Mouse (Mus musculus) neural tube, embryonic 12.5 days (tissue): ENCODE measurements around the gene Txnrd2. TPM values are rescaled to one million over a fixed set of nuclear protein-coding genes. Genes with fewer than 3 reads are reported as not detected.
A peak's percentile ranks its signal among the peaks of the same experiment; 100 is the strongest.

ENCODE experiments used
- ATAC-seq: fragments of 200-750 bp; cut with Nextera tagmentation; 2 replicates; pipeline ENCODE4 v1.8.0; 2017; ENCODE audit warnings: low read depth, mild to moderate bottlenecking, moderate TSS enrichment, moderate library complexity; ENCODE audit not compliant: low FRiP score
- H3K27ac ChIP-seq: fragments of 300-500 bp; sonication (generic); 2 replicates; pipeline ENCODE4 v1.5.1; 2016
- H3K27me3 ChIP-seq: fragments of 300-500 bp; sonication (generic); replicated peaks from 2 replicates; pipeline ENCODE4 v1.6.1; 2016; ENCODE audit warnings: mild to moderate bottlenecking
- H3K36me3 ChIP-seq: fragments of 300-500 bp; sonication (generic); 2 replicates; pipeline ENCODE4 v1.6.1; 2016; ENCODE audit warnings: mild to moderate bottlenecking
- H3K4me1 ChIP-seq: fragments of 300-500 bp; sonication (generic); 2 replicates; pipeline ENCODE4 v1.6.1; 2016
- H3K4me2 ChIP-seq: fragments of 300-500 bp; sonication (generic); replicated peaks from 2 replicates; pipeline ENCODE4 v1.6.1; 2016; ENCODE audit warnings: mild to moderate bottlenecking
- H3K4me3 ChIP-seq: fragments of 300-500 bp; sonication (generic); 2 replicates; pipeline ENCODE4 v1.5.1; 2016
- H3K9ac ChIP-seq: fragments of 300-500 bp; sonication (generic); 2 replicates; pipeline ENCODE4 v1.6.1; 2016; ENCODE audit warnings: mild to moderate bottlenecking
- H3K9me3 ChIP-seq: fragments of 300-500 bp; sonication (generic); 2 replicates; pipeline ENCODE4 v1.6.1; 2016; ENCODE audit warnings: mild to moderate bottlenecking
- WGBS: fragments of 180-500 bp; shearing (Covaris S2); methylation state at CpG from one replicate; pipeline ENCODE4 v1.1.7; 2016; 5-methylcytosine and 5-hydroxymethylcytosine counted together
- polyA plus RNA-seq: library from polyadenylated mRNA; unstranded; fragments of >200 nt; fragmentation: Nextera tagmentation; extraction: Ambion mirVana; gene quantifications from 2 replicates; pipeline ENCODE4 v1.2.1, GENCODE M21; 2016

Txnrd2 gene
- polyA plus RNA-seq, 1 experiment from 2014 or later, result 24.8 TPM

DNA sequence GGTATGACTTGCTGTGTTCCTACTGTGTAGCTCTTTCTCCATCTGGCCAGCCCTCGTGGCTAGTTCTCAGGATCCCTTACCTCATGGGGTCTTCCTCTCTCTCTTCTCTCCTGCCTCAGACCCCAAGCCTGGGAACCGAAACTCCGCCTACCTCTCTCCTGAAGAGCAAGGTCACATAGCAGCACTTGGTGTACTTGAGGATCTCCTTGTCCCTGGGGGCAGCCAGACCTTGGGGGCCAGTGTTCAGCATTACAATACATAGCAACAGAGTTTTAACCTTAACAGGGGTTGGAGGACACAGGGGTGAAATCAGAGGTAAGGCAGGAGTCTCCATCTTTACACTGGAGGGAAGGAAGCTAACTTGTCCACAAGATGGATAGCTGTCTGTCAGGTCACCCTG is 39.2 kb upstream of the Txnrd2 start:
- 61% methylated on average over 3 of the region's 3 CpGs for WGBS
- Histone ChIP-seq H3K9ac (no peak overlapping the region), H3K9me3 (no peaks in the 10 kb centered on the region), H3K4me3 (no peak overlapping the region), H3K36me3 (no peaks in the 10 kb centered on the region), H3K4me2 (no peak overlapping the region), H3K4me1 (peaks cover 57% of the 10 kb centered on the region), H3K27me3 (no peaks in the 10 kb centered on the region), H3K27ac (no peak overlapping the region)
- no peak for ATAC-seq

DNA sequence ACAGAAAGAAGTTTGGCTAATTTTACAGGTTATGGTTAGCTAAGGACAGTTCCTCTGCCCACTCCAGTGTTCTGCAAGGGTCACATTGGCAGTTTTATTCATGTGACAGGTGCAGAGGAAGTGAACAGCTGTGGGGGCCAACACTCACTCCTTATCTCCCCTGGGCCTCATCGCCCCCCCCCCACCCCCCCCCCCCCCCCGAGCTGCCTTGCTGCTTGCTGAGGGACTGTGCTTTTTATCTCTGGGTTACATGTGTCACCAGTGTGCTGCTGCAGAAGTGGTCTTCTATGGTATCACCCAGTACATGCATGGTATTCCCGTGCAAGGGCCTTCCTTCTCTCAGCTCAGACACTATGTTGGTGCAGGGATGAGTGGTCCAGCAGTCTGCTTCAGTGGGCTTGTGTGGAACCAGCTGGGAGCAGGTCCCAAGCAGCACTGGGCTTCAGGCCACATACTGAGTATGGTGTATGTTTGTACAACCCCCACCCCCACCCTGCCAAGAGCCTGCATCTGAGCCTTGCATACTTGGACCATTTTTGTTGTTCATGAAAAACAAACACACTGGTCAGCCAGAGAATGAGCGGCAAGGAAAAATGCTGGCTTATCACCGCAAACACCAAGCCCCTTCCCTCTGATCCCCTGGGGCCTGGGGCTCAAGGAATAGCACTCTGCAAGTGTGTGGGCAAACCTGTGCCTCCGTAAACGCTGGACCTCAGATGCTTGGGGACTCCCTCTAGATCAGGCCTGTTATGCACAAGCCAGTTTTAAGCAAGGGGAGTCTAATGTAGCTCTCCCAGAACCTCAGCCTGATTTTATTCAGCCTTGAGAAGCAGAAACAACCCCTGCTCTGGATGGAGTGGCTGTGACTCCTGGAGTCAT is 38.2 kb upstream of the Txnrd2 start:
- ATAC-seq, result no peak
- 51% methylated on average over 7 of the region's 7 CpGs for WGBS
- H3K27ac ChIP-seq, result peak overlapping the region; percentile 54
- no peaks in the 10 kb centered on the region for H3K9me3 ChIP-seq
- H3K27me3 ChIP-seq, result no peaks in the 10 kb centered on the region
- peaks cover 51% of the 10 kb centered on the region for H3K4me1 ChIP-seq
- no peak overlapping the region for H3K4me3 ChIP-seq
- H3K4me2 ChIP-seq, result peak overlapping the region; percentile 18
- no peak overlapping the region for H3K9ac ChIP-seq
- H3K36me3 ChIP-seq, result no peaks in the 10 kb centered on the region

DNA sequence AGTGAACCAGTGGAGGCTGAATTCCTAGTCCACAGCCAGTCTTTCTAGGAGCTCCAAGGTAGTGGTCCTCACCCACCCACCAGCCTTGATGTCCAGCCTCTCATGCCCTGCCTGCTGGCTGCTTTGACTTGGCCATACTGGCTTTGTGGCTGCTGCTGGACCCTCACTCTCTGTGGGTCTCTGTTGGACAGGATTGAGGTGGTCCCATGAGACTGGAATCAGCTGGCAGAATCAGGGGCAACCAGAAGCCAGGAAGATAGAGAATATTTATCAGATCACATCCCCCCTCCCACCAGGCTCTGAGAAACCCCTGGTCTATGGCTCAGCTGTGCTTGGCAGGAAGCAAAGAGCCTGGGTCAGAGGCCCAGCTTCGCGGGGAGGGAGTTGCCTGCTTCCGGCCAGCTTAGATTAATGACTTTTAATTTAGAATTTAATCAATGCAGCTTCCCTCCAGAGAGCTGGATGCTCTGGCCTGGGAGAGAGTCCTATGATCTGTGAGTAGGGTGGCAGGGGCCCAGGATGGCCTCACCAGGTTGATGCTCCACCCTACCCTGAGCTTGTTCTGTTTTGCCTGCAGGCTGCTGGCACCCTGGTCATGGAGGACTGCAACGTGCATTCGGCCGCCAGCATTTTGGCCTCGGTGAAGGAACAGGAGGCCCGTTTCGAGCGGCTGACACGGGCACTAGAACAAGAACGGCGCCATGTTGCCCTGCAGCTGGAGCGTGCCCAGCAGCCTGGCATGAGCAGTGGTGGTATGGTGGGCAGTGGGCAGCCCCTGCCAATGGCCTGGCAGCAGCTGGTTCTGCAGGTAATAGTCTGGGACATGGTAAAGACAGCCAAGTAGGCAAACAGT is 37.4 kb upstream of the Txnrd2 start:
- H3K4me1 ChIP-seq, result peaks cover 49% of the 10 kb centered on the region
- ATAC-seq, result no peak
- no peaks in the 10 kb centered on the region for H3K36me3 ChIP-seq
- no peak overlapping the region for H3K4me3 ChIP-seq
- peak overlapping the region; percentile 54 for H3K27ac ChIP-seq
- H3K27me3 ChIP-seq, result no peaks in the 10 kb centered on the region
- H3K9ac ChIP-seq, result no peak overlapping the region
- H3K9me3 ChIP-seq, result no peaks in the 10 kb centered on the region
- no peak overlapping the region; the same call in 1 of the 2 replicates for H3K4me2 ChIP-seq
- 73% methylated on average over 14 of the region's 14 CpGs for WGBS

DNA sequence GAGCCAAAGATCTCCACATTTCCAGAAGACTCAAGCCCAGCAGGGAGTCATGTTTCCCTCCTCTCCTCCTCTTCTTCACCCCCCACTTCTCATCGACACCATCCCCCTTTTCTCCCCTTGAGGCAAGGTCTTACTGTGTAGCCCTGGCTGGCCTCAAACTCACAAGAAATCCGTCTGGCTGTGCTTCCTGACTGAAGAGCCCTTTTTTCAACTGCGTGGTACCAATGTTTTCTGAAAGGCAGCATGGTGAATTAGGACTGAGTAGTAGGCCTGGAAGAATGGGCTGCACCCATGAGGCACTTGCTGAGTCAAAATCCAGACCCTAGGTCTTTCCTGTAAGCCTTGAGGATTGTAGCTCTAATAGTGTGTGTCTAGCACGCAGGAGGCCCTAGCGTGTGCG is 35.8 kb upstream of the Txnrd2 start:
- ATAC-seq, result no peak
- H3K36me3 ChIP-seq, result no peaks in the 10 kb centered on the region
- H3K9me3 ChIP-seq, result no peaks in the 10 kb centered on the region
- H3K9ac ChIP-seq, result no peak overlapping the region
- H3K27ac ChIP-seq, result no peak overlapping the region
- WGBS, result 75% methylated on average over 6 of the region's 6 CpGs
- H3K4me1 ChIP-seq, result peaks cover 54% of the 10 kb centered on the region
- no peak overlapping the region for H3K4me2 ChIP-seq
- no peak overlapping the region for H3K4me3 ChIP-seq
- H3K27me3 ChIP-seq, result no peaks in the 10 kb centered on the region

DNA sequence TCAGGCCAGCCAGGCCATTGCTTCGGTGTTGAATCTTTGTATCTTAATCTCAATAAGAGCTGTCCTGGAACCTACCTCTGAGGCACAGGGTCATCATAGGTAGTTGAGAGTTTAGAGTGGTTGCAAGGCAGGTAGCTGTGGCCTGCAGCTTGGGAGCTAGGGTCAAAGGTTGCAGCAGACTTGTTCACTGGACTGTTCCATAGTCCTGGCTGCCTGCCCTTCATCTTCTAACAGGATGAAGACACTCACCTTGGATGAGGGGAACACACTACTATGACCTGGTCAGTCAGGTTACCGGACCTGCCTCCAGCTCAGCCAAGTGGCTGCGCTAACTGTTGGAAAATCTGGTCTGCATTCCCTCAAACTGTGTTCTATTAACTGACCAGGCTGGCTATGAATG is 35.1 kb upstream of the Txnrd2 start:
- Histone ChIP-seq H3K4me3 (no peak overlapping the region), H3K27me3 (no peaks in the 10 kb centered on the region), H3K4me1 (peaks cover 61% of the 10 kb centered on the region), H3K4me2 (no peak overlapping the region), H3K36me3 (no peaks in the 10 kb centered on the region), H3K9me3 (no peaks in the 10 kb centered on the region), H3K9ac (no peak overlapping the region), H3K27ac (no peak overlapping the region)
- ATAC-seq, result no peak
- 97% methylated on average over 3 of the region's 3 CpGs for WGBS

DNA sequence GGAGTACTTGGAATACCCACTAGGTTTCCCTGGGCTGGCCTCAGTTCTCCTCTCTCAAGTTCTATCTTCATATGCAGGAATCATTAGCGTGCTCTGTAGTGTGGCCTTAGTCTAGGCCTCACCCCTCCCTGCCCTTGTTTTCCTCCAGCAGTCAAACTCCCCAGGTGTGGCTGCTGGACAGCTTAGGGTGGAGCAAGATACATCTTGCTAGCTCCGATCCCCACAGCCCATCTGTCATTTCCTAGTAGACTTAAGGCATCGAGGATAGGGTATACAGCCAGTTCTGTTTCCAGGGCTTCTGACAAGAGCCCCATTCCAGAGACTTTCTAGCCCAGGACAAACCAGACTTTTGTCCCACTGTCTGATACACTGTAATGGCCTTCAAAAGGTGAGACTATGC is 34.5 kb upstream of the Txnrd2 start:
- H3K4me3 ChIP-seq, result no peak overlapping the region
- ATAC-seq, result no peak
- no peak overlapping the region for H3K4me2 ChIP-seq
- peaks cover 1% of the 10 kb centered on the region for H3K36me3 ChIP-seq
- WGBS, result 89% methylated on average over 3 of the region's 3 CpGs
- H3K9ac ChIP-seq, result no peak overlapping the region
- H3K4me1 ChIP-seq, result peaks cover 67% of the 10 kb centered on the region
- 0 out of 2 replicates have a peak overlapping the region, but pooled peaks have one; percentile 82 for H3K27ac ChIP-seq
- no peaks in the 10 kb centered on the region for H3K9me3 ChIP-seq
- no peaks in the 10 kb centered on the region for H3K27me3 ChIP-seq

DNA sequence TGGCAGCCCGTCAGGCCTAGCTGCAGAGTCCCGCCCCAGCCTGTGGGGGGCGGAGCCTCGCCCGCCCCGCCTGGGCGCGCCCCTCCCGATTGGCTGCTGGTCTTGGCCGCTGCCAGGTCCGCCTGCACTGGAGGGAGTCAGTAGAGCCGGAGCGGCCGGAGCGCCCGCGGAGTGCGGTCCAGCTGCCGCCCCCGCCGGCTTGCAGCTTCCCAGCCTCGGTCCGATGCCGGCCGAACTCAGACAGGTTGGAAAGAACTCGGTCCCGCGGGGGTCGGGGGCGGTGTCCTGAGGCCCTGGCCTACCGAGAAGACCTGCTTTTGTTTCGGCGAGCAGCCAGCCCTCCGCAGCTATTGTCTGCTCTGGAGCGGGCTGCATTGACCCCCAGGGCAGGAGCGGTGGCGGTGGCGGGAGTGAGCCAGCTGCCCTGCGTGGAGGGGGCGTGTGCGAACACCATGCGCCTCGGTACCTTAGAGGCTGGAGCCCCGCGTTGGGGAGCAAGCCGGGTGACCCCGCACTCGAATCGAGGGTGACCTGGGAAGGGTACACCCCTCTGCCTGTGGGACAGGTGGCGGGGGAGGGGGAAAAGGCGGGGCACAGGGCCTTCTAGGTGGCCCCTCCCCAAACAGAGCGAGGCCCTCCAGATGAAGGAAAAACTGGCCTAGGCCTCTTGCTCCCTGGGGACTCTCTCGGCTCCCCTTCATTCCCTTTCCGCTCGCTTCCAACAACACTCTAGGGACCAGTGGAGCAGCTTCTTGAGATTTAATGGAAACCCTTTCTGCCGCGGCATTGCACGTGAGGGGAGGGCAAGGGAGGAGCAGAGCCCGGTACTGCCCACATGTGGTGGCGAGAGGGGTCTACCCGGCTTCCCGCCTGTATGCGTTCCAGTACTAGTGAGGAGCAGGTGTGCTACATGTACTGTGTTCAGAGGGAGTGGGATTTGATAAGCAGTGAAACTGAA is 33.4 kb upstream of the Txnrd2 start:
- under 1% methylated on average over 63 of the region's 63 CpGs for WGBS
- peak; percentile 72 for ATAC-seq
- Histone ChIP-seq H3K36me3 (peaks cover 11% of the 10 kb centered on the region), H3K4me2 (peak overlapping the region; percentile 92), H3K27ac (peak overlapping the region; percentile 82), H3K9ac (peak overlapping the region; percentile 91), H3K9me3 (no peaks in the 10 kb centered on the region), H3K4me3 (peak overlapping the region; percentile 79), H3K27me3 (no peaks in the 10 kb centered on the region), H3K4me1 (peaks cover 58% of the 10 kb centered on the region)

DNA sequence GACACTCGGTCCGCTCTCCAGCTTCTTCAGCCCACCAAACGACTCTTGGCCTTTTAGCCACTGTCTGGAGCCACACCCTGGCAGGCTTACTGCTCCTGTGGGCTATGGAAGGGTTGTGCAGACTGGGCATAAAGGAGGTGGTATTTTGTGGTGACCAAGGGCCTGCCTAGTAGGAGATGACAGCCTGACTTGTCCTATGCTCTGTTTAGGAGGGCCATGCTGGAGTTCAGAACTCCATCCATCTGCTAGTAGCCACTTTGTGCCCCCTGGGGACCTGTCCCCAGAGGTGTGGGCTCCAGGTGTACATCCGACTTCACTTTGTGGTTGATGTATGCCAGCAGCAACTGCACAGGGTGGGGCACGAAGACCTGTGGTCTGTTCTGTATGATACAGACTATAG is 32.6 kb upstream of the Txnrd2 start:
- no peak for ATAC-seq
- Histone ChIP-seq H3K27me3 (no peaks in the 10 kb centered on the region), H3K9ac (peak overlapping the region; percentile 91), H3K4me2 (peak overlapping the region; percentile 92), H3K4me3 (peak overlapping the region; percentile 79), H3K36me3 (peaks cover 20% of the 10 kb centered on the region), H3K9me3 (no peaks in the 10 kb centered on the region), H3K27ac (peak overlapping the region; percentile 32; the same call in 1 of the 2 replicates), H3K4me1 (peaks cover 56% of the 10 kb centered on the region)
- WGBS, result 45% methylated on average over 5 of the region's 5 CpGs

DNA sequence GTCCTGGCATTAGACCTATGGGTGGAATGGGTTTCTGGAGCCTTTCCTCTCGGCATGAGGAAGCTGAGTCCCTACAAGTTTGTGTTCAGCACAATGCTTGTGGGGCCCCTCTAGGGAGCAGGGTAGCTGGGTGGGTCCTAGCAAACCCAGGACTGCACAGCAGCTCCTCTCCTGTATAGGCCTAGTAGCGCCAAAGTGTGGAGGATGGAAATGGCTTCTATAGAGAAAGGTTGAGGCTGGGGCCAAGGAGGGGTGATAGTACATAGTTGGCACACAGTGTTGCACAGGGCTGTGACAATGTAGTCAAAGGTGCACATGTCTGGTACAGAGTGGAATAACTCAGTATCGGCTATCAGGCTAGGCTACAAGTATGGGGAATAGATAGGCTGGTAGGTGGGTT is 32.1 kb upstream of the Txnrd2 start:
- Histone ChIP-seq H3K4me2 (peak overlapping the region; percentile 92), H3K36me3 (peaks cover 25% of the 10 kb centered on the region), H3K9me3 (no peaks in the 10 kb centered on the region), H3K27me3 (no peaks in the 10 kb centered on the region), H3K4me3 (peak overlapping the region; percentile 79), H3K27ac (peak overlapping the region; percentile 46; the same call in 1 of the 2 replicates), H3K9ac (peak overlapping the region; percentile 91; the same call in 1 of the 2 replicates), H3K4me1 (peaks cover 56% of the 10 kb centered on the region)
- ATAC-seq, result no peak
- WGBS, result 62% methylated on average over 3 of the region's 3 CpGs

DNA sequence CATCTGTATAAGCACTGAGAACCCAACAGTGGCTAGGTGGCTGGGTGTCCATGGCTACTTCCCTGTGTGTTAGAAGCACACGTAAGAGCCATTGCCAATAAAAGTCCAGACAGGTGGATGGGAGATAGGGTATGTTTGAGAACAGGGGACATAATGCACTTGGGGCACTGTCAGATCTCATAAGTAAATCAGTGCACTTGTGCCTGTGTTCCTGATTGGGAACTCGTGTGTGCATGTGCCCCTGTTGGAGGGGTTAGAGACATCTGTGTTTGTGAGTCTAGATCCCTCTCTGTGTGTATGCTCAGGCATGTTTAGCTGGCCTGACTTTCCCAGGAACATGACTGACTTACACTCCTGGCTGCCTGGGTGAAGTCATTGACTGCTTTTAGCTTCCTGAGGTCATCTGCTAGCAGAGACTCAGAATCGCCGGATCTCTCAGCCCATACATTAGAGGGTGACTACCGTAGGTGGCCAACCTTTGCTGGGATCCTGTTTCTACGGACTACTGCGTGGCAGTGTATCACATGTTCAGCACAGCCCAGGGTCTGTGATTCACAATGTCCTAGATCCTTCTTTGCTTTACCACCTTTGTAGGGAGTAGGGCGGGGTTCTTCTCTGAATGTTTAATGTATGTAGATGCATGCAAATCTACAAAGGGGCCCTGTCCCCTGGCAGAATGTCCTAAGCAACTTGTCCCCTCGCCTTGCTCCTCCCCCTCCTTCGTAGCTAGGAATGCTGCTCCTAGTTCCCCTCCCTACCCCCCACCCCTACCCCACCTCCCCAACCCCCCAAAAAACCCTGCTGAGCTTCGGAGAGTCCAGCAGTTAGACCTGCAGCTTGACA is 31.2 kb upstream of the Txnrd2 start:
- ATAC-seq, result peak; percentile 11
- H3K27ac ChIP-seq, result 0 out of 2 replicates have a peak overlapping the region, but pooled peaks have one; percentile 62
- no peak overlapping the region for H3K4me3 ChIP-seq
- no peaks in the 10 kb centered on the region for H3K9me3 ChIP-seq
- WGBS, result 18% methylated on average over 11 of the region's 11 CpGs
- H3K4me2 ChIP-seq, result peak overlapping the region; percentile 92
- no peaks in the 10 kb centered on the region for H3K27me3 ChIP-seq
- H3K4me1 ChIP-seq, result peaks cover 61% of the 10 kb centered on the region
- no peak overlapping the region for H3K9ac ChIP-seq
- peaks cover 34% of the 10 kb centered on the region for H3K36me3 ChIP-seq

DNA sequence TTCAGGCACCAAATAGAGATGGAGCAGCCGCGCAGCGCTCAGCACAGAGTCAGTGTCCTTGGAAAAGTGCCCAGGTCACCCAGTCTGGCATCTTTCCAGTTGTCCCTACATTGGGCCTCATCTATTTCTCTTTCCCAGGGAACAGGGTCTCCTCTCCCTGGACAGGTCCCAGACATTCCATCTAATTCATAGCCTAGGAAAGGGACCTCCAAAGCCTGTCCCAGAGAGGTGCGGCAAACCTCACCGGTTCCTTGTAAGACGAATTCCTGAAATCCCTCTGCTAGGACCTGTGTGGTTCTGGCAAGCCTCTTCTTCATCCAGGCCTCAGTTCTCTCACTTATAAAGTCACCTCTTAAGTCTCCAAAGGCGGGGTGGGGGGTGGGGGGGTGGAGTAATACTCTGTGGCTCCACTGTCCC is 30.6 kb upstream of the Txnrd2 start:
- WGBS, result 27% methylated on average over 6 of the region's 7 CpGs
- no peak for ATAC-seq
- no peaks in the 10 kb centered on the region for H3K27me3 ChIP-seq
- H3K9me3 ChIP-seq, result no peaks in the 10 kb centered on the region
- peaks cover 40% of the 10 kb centered on the region for H3K36me3 ChIP-seq
- peak overlapping the region; percentile 92 for H3K4me2 ChIP-seq
- 0 out of 2 replicates have a peak overlapping the region, but pooled peaks have one; percentile 33 for H3K9ac ChIP-seq
- H3K4me1 ChIP-seq, result peaks cover 68% of the 10 kb centered on the region
- peak overlapping the region; percentile 10; the same call in 1 of the 2 replicates for H3K27ac ChIP-seq
- H3K4me3 ChIP-seq, result no peak overlapping the region
